Mouse (Mus musculus) midbrain, embryonic 11.5 days (tissue): Measurements from ENCODE around the gene Cyp2b19. TPM values are rescaled to one million over a fixed set of nuclear protein-coding genes. Genes with fewer than 3 reads are reported as not detected.

Source experiments
- ATAC-seq: fragments of 200-750 bp; cut with Nextera tagmentation; 2 replicates; pipeline ENCODE4 v1.8.0; 2017; ENCODE audit warnings: moderate TSS enrichment, moderate library complexity; ENCODE audit not compliant: low FRiP score
- DNase-seq: peaks from one replicate; pipeline ENCODE4 v3.0.0; 2015; ENCODE audit warnings: low spot score; ENCODE audit errors: missing footprints
- H3K27ac ChIP-seq: fragments of 300-500 bp; sonication (generic); 2 replicates; pipeline ENCODE4 v1.5.1; 2014; ENCODE audit warnings: low read depth, low read length
- H3K27me3 ChIP-seq: fragments of 300-500 bp; sonication (generic); 2 replicates; pipeline ENCODE4 v1.6.1; 2014; ENCODE audit warnings: mild to moderate bottlenecking, low read length, moderate library complexity, mixed read lengths; ENCODE audit not compliant: control insufficient read depth, insufficient read depth
- H3K36me3 ChIP-seq: fragments of 300-500 bp; sonication (generic); 2 replicates; pipeline ENCODE4 v1.6.1; 2014; ENCODE audit warnings: mild to moderate bottlenecking, low read length, moderate library complexity, mixed read lengths; ENCODE audit not compliant: control insufficient read depth, insufficient read depth
- H3K4me1 ChIP-seq: fragments of 300-500 bp; sonication (generic); 2 replicates; pipeline ENCODE4 v1.6.1; 2014; ENCODE audit warnings: low read length; ENCODE audit not compliant: control insufficient read depth, insufficient read depth
- H3K4me2 ChIP-seq: fragments of 300-500 bp; sonication (generic); 2 replicates; pipeline ENCODE4 v1.6.1; 2014; ENCODE audit warnings: mild to moderate bottlenecking, moderate library complexity
- H3K4me3 ChIP-seq: fragments of 300-500 bp; sonication (generic); 2 replicates; pipeline ENCODE4 v1.5.1; 2014; ENCODE audit warnings: low read depth, low read length
- H3K9ac ChIP-seq: fragments of 300-500 bp; sonication (generic); 2 replicates; pipeline ENCODE4 v1.6.1; 2014; ENCODE audit warnings: low read length
- H3K9me3 ChIP-seq: fragments of 300-500 bp; sonication (generic); 2 replicates; pipeline ENCODE4 v1.6.1; 2016; ENCODE audit warnings: low read length; ENCODE audit not compliant: control insufficient read depth
- WGBS: fragments of 180-500 bp; shearing (Covaris S2); extraction: QIAGEN DNeasy Blood & Tissue Kit; methylation state at CpG from one replicate; pipeline ENCODE4 v1.1.7; 2014; 5-methylcytosine and 5-hydroxymethylcytosine counted together
- polyA plus RNA-seq: library from polyadenylated mRNA; unstranded; fragments of >200 nt; fragmentation: Nextera tagmentation; extraction: Ambion mirVana; gene quantifications from 2 replicates; pipeline ENCODE4 v1.2.1, GENCODE M21; 2014

Cyp2b19 gene
- polyA plus RNA-seq, 1 experiment from 2014 or later: 0.04 TPM

GRCm38 (mm10) chr7:26800104-26800503 is 43.2 kb downstream of the Cyp2b19 start:
- no peaks in the 10 kb centered on the region for H3K36me3 ChIP-seq
- no peaks in the 10 kb centered on the region for H3K4me1 ChIP-seq
- H3K27me3 ChIP-seq: no peaks in the 10 kb centered on the region
- no peak overlapping the region for H3K4me2 ChIP-seq
- H3K27ac ChIP-seq: no peak overlapping the region
- no peak overlapping the region for H3K9ac ChIP-seq
- H3K9me3 ChIP-seq: no peaks in the 10 kb centered on the region
- DNase-seq: no peak
- no peak for ATAC-seq
- no peak overlapping the region for H3K4me3 ChIP-seq

- Histone ChIP-seq H3K27me3 (no peaks in the 10 kb centered on the region), H3K4me3 (no peak overlapping the region), H3K4me1 (no peaks in the 10 kb centered on the region), H3K9me3 (no peaks in the 10 kb centered on the region), H3K9ac (no peak overlapping the region), H3K27ac (no peak overlapping the region), H3K4me2 (no peak overlapping the region), H3K36me3 (no peaks in the 10 kb centered on the region)
- ATAC-seq: no peak
- 86% methylated on average over 1 of the region's 1 CpGs for WGBS
- DNase-seq: no peak
Measured at GRCm38 (mm10) chr7:26800996-26801395, 44.1 kb downstream of the Cyp2b19 start.

- no peak within 1 kb of the TSS for H3K9ac ChIP-seq
- no peak within 1 kb of the TSS for H3K4me2 ChIP-seq
- WGBS: 93% methylated on average over 2 of the region's 2 CpGs
- H3K4me1 ChIP-seq: no peaks in the 10 kb centered on the region
- no peak within 1 kb of the TSS for H3K4me3 ChIP-seq
- no peaks in the 10 kb centered on the region for H3K27me3 ChIP-seq
- DNase-seq (no peak), ATAC-seq (no peak)
- no peak within 1 kb of the TSS for H3K27ac ChIP-seq
- H3K36me3 ChIP-seq: no peaks in the 10 kb centered on the region
- H3K9me3 ChIP-seq: no peaks in the 10 kb centered on the region; the same call in 1 of the 2 replicates
Measured at GRCm38 (mm10) chr7:26808592-26808991, 51.6 kb downstream of the Cyp2b19 start, which contains the start of gene Cyp2g1. TSS of gene Cyp2g1 (plus strand) at chr7:26808892.

Other genes starting within 250 kb of the Cyp2b19 start
- gene Nlrp9a, start 222.1 kb upstream of the Cyp2b19 start, polyA plus RNA-seq: not detected in 2 replicates
- gene Vmn1r185, start 138.7 kb upstream of the Cyp2b19 start, polyA plus RNA-seq: not detected in 2 replicates
- gene Cyp2b23, start 70.7 kb upstream of the Cyp2b19 start, polyA plus RNA-seq: 0.08 TPM in 1 of 2 replicates, not detected in the other
- gene Cyp2g1, start 51.8 kb downstream of the Cyp2b19 start, polyA plus RNA-seq: not detected in 2 replicates
- not detected in 2 replicates for gene Cyp2a5, start 78.2 kb downstream of the Cyp2b19 start, polyA plus RNA-seq
- not detected in 2 replicates for gene Cyp2a22, start 182.2 kb downstream of the Cyp2b19 start, polyA plus RNA-seq